Mouse (Mus musculus) erythroblast, adult 5-6 weeks (primary cell): ENCODE results near the gene Brsk2. TPM values are rescaled to one million over a fixed set of nuclear protein-coding genes. Genes with fewer than 3 reads are reported as not detected.
A peak's percentile ranks its signal among the peaks of the same experiment; 100 is the strongest.

Experiments used
- ATAC-seq: replicated peaks from 2 replicates; pipeline ENCODE4 v1.8.0; 2016; ENCODE audit warnings: moderate number of reproducible peaks, mild to moderate bottlenecking, moderate TSS enrichment, inconsistent platforms; ENCODE audit not compliant: poor library complexity, low FRiP score, severe bottlenecking
- total RNA-seq, 2 experiments: library from RNA; stranded (forward) in 1 of 2; stranded (reverse) in 1 of 2; fragments of 150-400 nt in 1 of 2; fragments of 200-764, 138-1000 nt in 1 of 2; gene quantifications; 2 replicates each; pipeline versions ENCODE4 v1.2.3 to v1.2.4; 2015 to 2017; ENCODE audit warnings: low replicate concordance in 2 of 2

The Brsk2 gene
- total RNA-seq, 2 experiments from 2014 or later = not detected

GRCm38 (mm10) chr7:142020827-142021226 lies 71.3 kb downstream of the Brsk2 start:
- ATAC-seq = no peak

GRCm38 (mm10) chr7:142025196-142025595 lies 75.6 kb downstream of the Brsk2 start:
- ATAC-seq = no peak

DNA sequence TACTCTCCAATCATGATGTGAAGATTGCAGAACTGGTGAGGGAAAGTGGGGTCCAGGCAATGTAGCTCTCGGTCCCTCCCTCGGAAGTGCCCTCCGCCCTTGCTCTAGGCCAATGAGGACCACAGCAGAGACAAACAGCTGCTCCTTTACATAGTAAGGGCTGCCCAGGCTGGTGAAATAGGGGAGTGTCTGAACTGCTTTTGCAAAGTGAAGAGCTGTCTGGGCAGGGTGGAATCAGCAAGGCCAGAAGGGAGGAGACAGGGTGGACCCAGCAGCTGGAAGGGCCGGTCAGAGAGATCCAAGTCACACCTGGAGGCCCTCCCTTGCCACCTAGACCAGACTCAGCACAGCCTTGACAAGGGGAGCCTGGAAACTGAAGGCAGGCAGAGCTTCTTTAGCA lies 76.4 kb downstream of the Brsk2 start:
- ATAC-seq = peak; percentile 85

DNA sequence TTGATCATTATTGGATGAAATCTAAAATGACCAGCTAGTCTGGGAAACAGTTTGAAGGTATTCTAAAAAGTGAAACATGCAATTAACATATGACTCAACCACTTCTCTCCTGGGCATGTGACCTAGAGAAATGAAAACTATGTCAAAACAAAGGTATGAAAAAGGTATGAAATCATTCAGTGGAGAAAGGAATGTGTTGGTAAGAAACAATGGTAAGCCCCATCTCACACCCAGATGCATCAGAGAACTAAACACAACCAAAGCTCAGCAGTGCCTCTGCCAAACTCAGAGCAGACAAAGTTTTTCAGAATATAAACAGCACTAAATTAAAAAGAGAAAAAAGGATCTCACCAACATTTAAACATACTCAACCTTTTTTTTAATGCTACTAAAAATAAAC lies 80.5 kb downstream of the Brsk2 start:
- ATAC-seq = no peak

- ATAC-seq = no peak
These were observed 84.6 kb downstream of the Brsk2 start for GRCm38 (mm10) chr7:142034198-142034597.

DNA sequence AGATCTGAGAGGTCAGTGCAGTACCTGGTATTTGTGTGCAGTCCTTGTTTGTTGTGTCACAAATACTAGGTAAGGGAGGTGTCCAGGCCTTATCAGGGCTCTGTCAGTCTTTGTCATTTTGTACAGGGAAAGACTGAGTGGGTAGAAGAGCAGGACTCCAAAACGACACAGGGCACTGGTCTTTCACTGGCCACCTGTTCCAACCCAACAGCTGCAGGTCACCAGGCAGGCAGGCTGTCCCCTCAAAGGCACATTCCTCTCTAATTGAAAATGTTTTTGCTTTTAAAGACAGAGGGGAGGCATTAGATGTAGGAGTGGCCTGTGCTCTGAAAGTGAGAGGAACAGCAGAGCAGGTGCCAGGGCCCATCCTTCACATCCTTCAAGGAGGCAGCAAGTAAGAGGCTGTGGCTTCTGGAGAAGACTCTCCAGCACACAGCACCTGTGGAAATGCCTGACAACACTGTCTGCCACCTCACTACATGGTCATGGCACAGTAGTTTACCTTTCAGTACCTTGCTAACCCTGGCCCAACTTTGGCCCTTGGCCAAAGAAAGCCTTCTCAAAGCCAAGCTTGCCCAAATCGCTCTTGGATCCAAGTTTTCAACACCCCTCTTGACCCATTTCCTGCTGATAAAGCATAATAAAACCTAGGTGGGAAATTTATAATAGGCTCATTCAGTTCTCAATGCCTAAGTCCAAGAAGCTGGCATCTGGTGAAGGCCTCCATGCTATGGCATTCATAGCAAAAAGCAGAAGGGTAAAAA lies 85.7 kb downstream of the Brsk2 start:
- ATAC-seq = no peak

DNA sequence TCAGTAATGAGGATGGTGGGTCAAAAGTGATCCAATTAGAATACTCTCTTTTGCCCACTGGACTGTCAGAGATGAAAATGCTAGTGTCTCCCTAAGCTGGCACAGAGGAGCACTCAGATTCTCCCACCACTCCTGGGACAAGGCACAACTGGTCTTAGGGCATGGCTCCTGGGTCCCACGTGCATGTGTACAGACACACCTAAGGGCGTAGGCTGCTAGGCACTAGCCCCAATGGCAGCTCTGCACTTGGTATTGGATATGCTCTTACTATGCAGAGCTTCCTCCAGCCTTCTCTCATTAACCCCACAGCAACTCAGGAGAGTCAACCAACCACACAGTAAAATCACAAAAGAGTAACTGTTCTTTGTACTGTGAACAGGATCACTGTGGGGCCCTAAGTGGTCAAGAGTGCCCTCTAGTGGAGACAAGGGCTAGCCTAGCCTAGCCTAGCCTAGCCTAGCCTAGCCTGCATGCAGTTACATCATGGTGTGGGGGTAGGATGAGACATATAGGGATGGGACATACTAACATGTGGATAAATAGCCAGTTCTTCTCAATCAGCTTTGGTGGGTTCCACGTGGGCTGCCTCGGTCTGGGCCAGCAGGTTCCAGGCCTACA lies 88.1 kb downstream of the Brsk2 start:
- ATAC-seq = peak; percentile 81

- no peak for ATAC-seq
These were observed 91.2 kb downstream of the Brsk2 start for GRCm38 (mm10) chr7:142040756-142041155.

GRCm38 (mm10) chr7:142045344-142045743 lies 95.8 kb downstream of the Brsk2 start:
- ATAC-seq = no peak

DNA sequence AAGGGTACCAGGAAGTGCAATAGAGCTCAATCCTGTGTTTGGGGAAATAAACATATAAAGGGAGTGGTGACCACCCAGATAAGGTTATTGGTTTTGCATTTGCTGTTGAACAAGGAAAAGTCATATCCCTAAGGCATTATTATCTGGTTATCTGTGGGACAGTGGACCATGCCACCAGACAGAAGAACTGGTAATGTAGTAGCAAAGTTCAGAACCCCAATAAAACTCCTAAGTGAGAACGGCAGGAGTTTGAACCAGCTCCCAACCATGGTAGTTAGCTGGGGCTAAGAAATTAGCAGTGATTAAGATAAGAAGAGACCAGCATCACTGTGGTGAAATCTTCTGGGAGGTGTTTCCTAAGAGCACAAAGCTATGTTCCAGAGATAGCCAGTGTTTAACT lies 96.4 kb downstream of the Brsk2 start:
- ATAC-seq = no peak

DNA sequence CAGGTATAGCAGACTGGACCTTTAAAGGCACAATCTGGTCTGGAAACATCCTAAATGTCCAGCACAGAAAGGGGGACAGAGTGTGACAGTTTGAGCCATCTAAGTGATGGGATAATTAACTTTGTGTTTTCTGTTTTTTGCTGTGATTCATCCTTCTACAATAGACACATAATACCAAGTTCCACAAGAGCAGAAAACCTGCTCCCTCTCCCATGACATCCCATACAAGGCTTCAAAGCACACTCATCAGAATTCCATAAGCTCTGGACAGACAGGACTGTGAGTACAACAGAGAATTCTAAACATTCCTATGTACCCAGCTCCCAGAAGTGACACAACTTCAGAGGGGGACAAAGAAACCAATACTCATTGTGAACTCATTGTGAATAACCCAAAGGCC lies 101.0 kb downstream of the Brsk2 start:
- ATAC-seq = no peak

Other genes with a start within 250 kb of the Brsk2 start
- not detected in 2 replicates for gene Muc5ac, start 160.8 kb upstream of the Brsk2 start, total RNA-seq (2015; ENCODE audit: low replicate concordance)
- gene Muc5ac, start 160.8 kb upstream of the Brsk2 start, total RNA-seq (2017; ENCODE audit: low replicate concordance) = 0.09 TPM in 1 of 2 replicates, not detected in the other
- gene Muc5b, start 110.7 kb upstream of the Brsk2 start, total RNA-seq (2015; ENCODE audit: low replicate concordance) = not detected in 2 replicates
- gene Muc5b, start 110.7 kb upstream of the Brsk2 start, total RNA-seq (2017; ENCODE audit: low replicate concordance) = not detected in 2 replicates
- 7.3 and 25.5 TPM in 2 replicates for gene Tollip, start 31.2 kb upstream of the Brsk2 start, total RNA-seq (2015; ENCODE audit: low replicate concordance)
- gene Tollip, start 31.2 kb upstream of the Brsk2 start, total RNA-seq (2017; ENCODE audit: low replicate concordance) = 16.4 and 19.4 TPM in 2 replicates
- 67.1 and 69.6 TPM in 2 replicates for gene Mob2, start 111.3 kb downstream of the Brsk2 start, total RNA-seq (2015; ENCODE audit: low replicate concordance)
- gene Mob2, start 111.3 kb downstream of the Brsk2 start, total RNA-seq (2017; ENCODE audit: low replicate concordance) = 75.1 and 76.9 TPM in 2 replicates
- gene Dusp8, start 146.1 kb downstream of the Brsk2 start, total RNA-seq (2015; ENCODE audit: low replicate concordance) = 13.3 and 22.2 TPM in 2 replicates
- 14.7 and 15.9 TPM in 2 replicates for gene Dusp8, start 146.1 kb downstream of the Brsk2 start, total RNA-seq (2017; ENCODE audit: low replicate concordance)
- not detected in 2 replicates for gene Gm45618, start 171.0 kb downstream of the Brsk2 start, total RNA-seq (2015; ENCODE audit: low replicate concordance)
- not detected in 2 replicates for gene Gm45618, start 171.0 kb downstream of the Brsk2 start, total RNA-seq (2017; ENCODE audit: low replicate concordance)
- gene Gm39115, start 186.3 kb downstream of the Brsk2 start, total RNA-seq (2015; ENCODE audit: low replicate concordance) = not detected in 2 replicates
- not detected in 2 replicates for gene Gm39115, start 186.3 kb downstream of the Brsk2 start, total RNA-seq (2017; ENCODE audit: low replicate concordance)
- gene Gm45337, start 194.9 kb downstream of the Brsk2 start, total RNA-seq (2015; ENCODE audit: low replicate concordance) = not detected in 2 replicates
- gene Gm45337, start 194.9 kb downstream of the Brsk2 start, total RNA-seq (2017; ENCODE audit: low replicate concordance) = not detected in 2 replicates
- gene Gm29735, start 207.4 kb downstream of the Brsk2 start, total RNA-seq (2015; ENCODE audit: low replicate concordance) = not detected in 2 replicates
- not detected in 2 replicates for gene Gm29735, start 207.4 kb downstream of the Brsk2 start, total RNA-seq (2017; ENCODE audit: low replicate concordance)
- gene Gm4553, start 216.0 kb downstream of the Brsk2 start, total RNA-seq (2015; ENCODE audit: low replicate concordance) = not detected in 2 replicates
- gene Gm4553, start 216.0 kb downstream of the Brsk2 start, total RNA-seq (2017; ENCODE audit: low replicate concordance) = not detected in 2 replicates
- gene Krtap5-2, start 226.3 kb downstream of the Brsk2 start, total RNA-seq (2015; ENCODE audit: low replicate concordance) = not detected in 2 replicates
- not detected in 2 replicates for gene Krtap5-2, start 226.3 kb downstream of the Brsk2 start, total RNA-seq (2017; ENCODE audit: low replicate concordance)
- not detected in 2 replicates for gene Gm10153, start 240.6 kb downstream of the Brsk2 start, total RNA-seq (2015; ENCODE audit: low replicate concordance)
- not detected in 2 replicates for gene Gm10153, start 240.6 kb downstream of the Brsk2 start, total RNA-seq (2017; ENCODE audit: low replicate concordance)